In genomic region chr9:56118582-56118981, GRCm38 (mm10) we compare ENCODE assay signal across 8 mouse cellular contexts. TPM values are rescaled to one million over a fixed set of nuclear protein-coding genes. Genes with fewer than 3 reads are reported as not detected.
DNase-seq lines count a peak whose midpoint lies in the region; ATAC-seq lines count a peak whose summit lies in the region.

No protein-coding gene starts in this region.

- peak; percentile 49 to 55 for DNase-seq in CD8-positive naive resting alpha-beta T cell, adult 2 months (ENCODE audit: low read depth in 2 of 2, low spot score in 2 of 2)
- DNase-seq in brain, embryonic 18.5 days (ENCODE audit: low read depth, low spot score) = peak; percentile 66
- DNase-seq in kidney, postnatal 25 days = peak; percentile 72 to 74
- DNase-seq in telencephalon, adult 2 months (ENCODE audit: low read depth, low spot score) = peak; percentile 74

- peak overlapping the region; percentile 21 for H3K4me3 ChIP-seq in erythroblast, embryonic 14.5 days (replicated peaks)
- peak overlapping the region; percentile 55 for H3K4me3 ChIP-seq in heart, embryonic 16.5 days (ENCODE audit: low read length)
- 0 out of 2 replicates have a peak overlapping the region, but pooled peaks have one; percentile 17 for H3K4me3 ChIP-seq in liver, embryonic 15.5 days (replicated peaks)
- peak overlapping the region; percentile 29; the same call in 1 of the 2 replicates for H3K4me3 ChIP-seq in neural tube, embryonic 12.5 days

- H3K36me3 ChIP-seq in erythroblast, embryonic 14.5 days (ENCODE audit: control insufficient read depth) = no peaks in the 10 kb centered on the region
- no peaks in the 10 kb centered on the region for H3K36me3 ChIP-seq in heart, embryonic 16.5 days (ENCODE audit: control insufficient read depth, insufficient read depth)
- 0 out of 2 replicates have a peak, but pooled peaks cover 7% of the 10 kb centered on the region for H3K36me3 ChIP-seq in liver, embryonic 15.5 days (replicated peaks)
- H3K36me3 ChIP-seq in neural tube, embryonic 12.5 days = no peaks in the 10 kb centered on the region

- 5% methylated on average over 14 of the region's 14 CpGs for WGBS in heart, embryonic 16.5 days
- 25% methylated on average over 14 of the region's 14 CpGs for WGBS in liver, embryonic 15.5 days (ENCODE audit: insufficient replicate concordance)
- 6% methylated on average over 14 of the region's 14 CpGs for WGBS in neural tube, embryonic 12.5 days

- H3K4me2 ChIP-seq in heart, embryonic 16.5 days (ENCODE audit: low read depth, low read length) = peak overlapping the region; percentile 93
- peak overlapping the region; percentile 50 for H3K4me2 ChIP-seq in liver, embryonic 15.5 days
- peak overlapping the region; percentile 65 for H3K4me2 ChIP-seq in neural tube, embryonic 12.5 days (replicated peaks)

- H3K9ac ChIP-seq in heart, embryonic 16.5 days (ENCODE audit: low read length) = peak overlapping the region; percentile 66
- no peak overlapping the region for H3K9ac ChIP-seq in liver, embryonic 15.5 days
- H3K9ac ChIP-seq in neural tube, embryonic 12.5 days = no peak overlapping the region

- 0 out of 2 replicates have a peak, but pooled peaks have one; percentile 20 for ATAC-seq in heart, embryonic 16.5 days (replicated peaks; ENCODE audit: extremely low read depth, insufficient read depth, low FRiP score)
- ATAC-seq in liver, embryonic 15.5 days (ENCODE audit: insufficient read depth) = no peak
- peak; percentile 26; the same call in 1 of the 2 replicates for ATAC-seq in neural tube, embryonic 12.5 days (ENCODE audit: low FRiP score, low read depth)

- no peak overlapping the region for H3K27ac ChIP-seq in heart, embryonic 16.5 days (ENCODE audit: low read length)
- no peak overlapping the region for H3K27ac ChIP-seq in liver, embryonic 15.5 days (replicated peaks)
- H3K27ac ChIP-seq in neural tube, embryonic 12.5 days = no peak overlapping the region

- no peaks in the 10 kb centered on the region for H3K9me3 ChIP-seq in erythroblast, embryonic 14.5 days (ENCODE audit: control insufficient read depth, low read length)
- H3K9me3 ChIP-seq in heart, embryonic 16.5 days (replicated peaks; ENCODE audit: control insufficient read depth, low read length) = peaks cover 4% of the 10 kb centered on the region
- no peaks in the 10 kb centered on the region for H3K9me3 ChIP-seq in liver, embryonic 15.5 days (replicated peaks)
- no peaks in the 10 kb centered on the region for H3K9me3 ChIP-seq in neural tube, embryonic 12.5 days

- no peaks in the 10 kb centered on the region for H3K27me3 ChIP-seq in erythroblast, embryonic 14.5 days (ENCODE audit: control insufficient read depth)
- no peaks in the 10 kb centered on the region for H3K27me3 ChIP-seq in heart, embryonic 16.5 days (ENCODE audit: control insufficient read depth, insufficient read depth, low read length)
- H3K27me3 ChIP-seq in liver, embryonic 15.5 days = no peaks in the 10 kb centered on the region
- H3K27me3 ChIP-seq in neural tube, embryonic 12.5 days (replicated peaks) = no peaks in the 10 kb centered on the region

- peaks cover 5% of the 10 kb centered on the region for H3K4me1 ChIP-seq in erythroblast, embryonic 14.5 days (ENCODE audit: control insufficient read depth)
- peaks cover 18% of the 10 kb centered on the region for H3K4me1 ChIP-seq in heart, embryonic 16.5 days (ENCODE audit: control insufficient read depth, insufficient read depth, low read length)
- 0 out of 2 replicates have a peak, but pooled peaks cover 1% of the 10 kb centered on the region for H3K4me1 ChIP-seq in liver, embryonic 15.5 days (replicated peaks)
- peaks cover 7% of the 10 kb centered on the region for H3K4me1 ChIP-seq in neural tube, embryonic 12.5 days

RNA-seq across cellular contexts. Expression of gene Pstpip1, which starts 28.8 kb away (rescaled TPM):
- 0.06 TPM in 1 of 2 replicates, not detected in the other for polyA plus RNA-seq in erythroblast, embryonic 14.5 days (2012)
- polyA plus RNA-seq in heart, embryonic 16.5 days (2015; fragmentation: Nextera tagmentation; extraction: Ambion mirVana) = 3.6 and 6.2 TPM in 2 replicates
- polyA plus RNA-seq in liver, embryonic 15.5 days (2015; fragmentation: Nextera tagmentation; extraction: Ambion mirVana) = 5.8 and 6.5 TPM in 2 replicates
- polyA plus RNA-seq in neural tube, embryonic 12.5 days (2016; fragmentation: Nextera tagmentation; extraction: Ambion mirVana) = 0.74 and 0.78 TPM in 2 replicates

RNA-seq across cellular contexts. Expression of gene Tspan3, which starts 46.7 kb away (rescaled TPM):
- 0.19 and 0.20 TPM in 2 replicates for polyA plus RNA-seq in erythroblast, embryonic 14.5 days (2012)
- polyA plus RNA-seq in heart, embryonic 16.5 days (2015; fragmentation: Nextera tagmentation; extraction: Ambion mirVana) = 457 and 460 TPM in 2 replicates
- polyA plus RNA-seq in liver, embryonic 15.5 days (2015; fragmentation: Nextera tagmentation; extraction: Ambion mirVana) = 26.3 and 27.5 TPM in 2 replicates
- polyA plus RNA-seq in neural tube, embryonic 12.5 days (2016; fragmentation: Nextera tagmentation; extraction: Ambion mirVana) = 514 and 516 TPM in 2 replicates

Comparison
In these comparisons a context has a peak if more than half of its experiments do, and no peak if none do; other contexts are left out.
1. RNA of gene Tspan3, which starts 46.7 kb away (polyA plus RNA-seq): 514 to 516 TPM in neural tube, embryonic 12.5 days, 457 to 460 TPM in heart, embryonic 16.5 days and 26.3 to 27.5 TPM in liver, embryonic 15.5 days; 0.19 to 0.20 TPM in erythroblast, embryonic 14.5 days; every median in the first group is over 10 times any median in the second.
2. Peak in every context shown above with its lines, with median percentiles within 50 percentile points of each other: DNase-seq, H3K4me3 ChIP-seq and H3K4me2 ChIP-seq.